Mouse (Mus musculus): Measurements from ENCODE around the gene Npr2. TPM values are rescaled to one million over a fixed set of nuclear protein-coding genes. Genes with fewer than 3 reads are reported as not detected.

The Npr2 gene
- total and polyA plus RNA-seq, 3 experiments, result 23.3 to 36.1 (median 34.1) TPM

DNA sequence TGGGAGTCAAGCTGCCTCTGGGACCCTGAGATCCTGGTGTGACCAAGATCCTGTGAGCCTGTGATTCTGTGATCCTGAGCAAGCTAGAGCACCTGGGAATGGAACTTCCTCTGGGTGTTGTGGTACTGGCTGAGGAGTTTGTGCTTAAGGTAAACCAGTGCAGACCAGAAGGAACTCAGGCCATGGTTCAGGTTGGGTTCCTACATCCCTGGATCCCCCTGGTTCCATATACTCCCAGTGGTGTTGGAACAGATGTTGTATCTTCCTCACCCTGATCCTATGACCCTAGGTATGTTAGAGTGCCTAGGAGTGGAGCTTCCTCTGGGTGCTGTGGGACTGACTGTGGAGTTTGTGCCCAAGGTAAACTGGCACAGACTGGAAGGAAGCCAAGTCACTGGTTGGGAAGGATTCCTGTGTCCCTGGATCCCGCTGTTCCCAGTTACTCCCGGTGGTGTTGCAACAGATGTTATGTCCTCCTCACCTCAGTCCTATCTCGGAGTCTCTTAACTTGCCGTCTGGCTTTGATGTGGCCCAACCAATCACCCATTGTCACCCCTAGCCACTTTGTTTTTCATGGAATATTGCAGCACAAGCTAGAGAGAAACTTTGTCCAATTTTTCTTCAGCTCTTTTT, 11.5 kb upstream of the Npr2 start:
- peak; percentile 26 for DNase-seq

GRCm38 (mm10) chr4:43629106-43629817, 2.5 kb upstream of the Npr2 start:
- DNase-seq, result no peak

DNA sequence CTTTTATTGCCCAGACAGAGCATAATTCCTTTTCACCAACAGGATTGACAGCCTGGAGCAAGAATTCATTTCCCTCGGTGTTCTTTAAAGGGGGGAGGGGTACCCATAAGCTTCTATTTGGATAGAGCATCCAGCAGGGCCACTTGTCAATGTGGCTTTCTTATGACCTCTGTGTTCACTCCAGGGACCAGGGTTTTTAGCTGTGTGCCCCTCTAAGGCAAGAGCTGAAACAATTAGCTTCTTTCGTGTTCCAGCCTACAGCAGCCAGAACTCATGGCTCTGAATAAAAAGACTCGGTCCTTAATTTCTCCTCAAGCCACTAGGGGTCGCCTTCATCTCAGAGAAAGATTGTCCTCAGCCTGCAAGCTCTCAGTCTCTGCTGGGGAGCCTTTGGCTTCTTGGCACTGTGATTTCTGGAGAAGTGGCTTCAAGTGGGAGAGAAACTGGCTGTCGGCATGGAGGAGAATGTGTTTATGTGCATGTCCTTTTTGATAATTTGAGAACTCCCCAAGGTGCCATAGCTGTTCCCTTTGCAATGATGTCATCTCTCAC, 1.6 kb upstream of the Npr2 start:
- peak; percentile 84 for DNase-seq

GRCm38 (mm10) chr4:43630671-43631045, 1.1 kb upstream of the Npr2 start:
- DNase-seq, result no peak

DNA sequence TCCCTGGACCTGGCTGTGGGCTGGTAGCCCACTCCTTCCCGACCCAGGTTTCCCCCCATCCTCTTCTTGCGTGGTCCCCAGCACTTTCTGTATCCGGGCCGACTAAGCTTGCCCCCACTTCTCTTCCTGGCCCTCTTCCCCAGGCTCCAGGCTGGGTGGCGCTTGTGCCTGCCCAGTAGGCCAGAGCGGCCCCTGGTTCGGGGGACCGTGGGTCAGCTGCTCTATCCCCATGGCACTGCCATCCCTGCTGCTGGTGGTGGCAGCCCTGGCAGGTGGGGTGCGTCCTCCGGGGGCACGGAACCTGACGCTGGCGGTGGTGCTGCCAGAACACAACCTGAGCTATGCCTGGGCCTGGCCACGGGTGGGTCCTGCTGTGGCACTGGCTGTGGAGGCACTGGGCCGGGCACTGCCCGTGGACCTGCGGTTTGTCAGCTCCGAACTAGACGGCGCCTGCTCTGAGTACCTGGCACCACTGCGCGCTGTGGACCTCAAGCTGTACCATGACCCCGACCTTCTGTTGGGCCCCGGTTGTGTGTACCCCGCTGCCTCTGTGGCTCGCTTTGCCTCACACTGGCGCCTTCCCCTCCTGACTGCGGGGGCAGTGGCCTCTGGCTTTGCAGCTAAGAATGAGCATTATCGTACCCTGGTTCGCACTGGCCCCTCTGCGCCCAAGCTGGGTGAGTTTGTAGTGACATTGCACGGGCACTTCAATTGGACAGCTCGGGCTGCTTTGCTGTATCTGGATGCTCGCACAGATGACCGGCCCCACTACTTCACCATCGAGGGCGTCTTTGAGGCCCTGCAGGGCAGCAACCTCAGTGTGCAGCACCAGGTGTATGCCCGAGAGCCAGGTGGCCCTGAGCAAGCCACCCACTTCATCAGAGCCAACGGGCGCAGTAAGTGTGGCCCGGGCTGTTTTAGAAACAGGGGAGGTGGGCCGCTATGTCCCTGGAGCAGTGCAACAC, 503 bp downstream of the Npr2 start:
- peak; percentile 18 for DNase-seq

GRCm38 (mm10) chr4:43633296-43633695, 1.6 kb downstream of the Npr2 start:
- DNase-seq, result no peak

DNA sequence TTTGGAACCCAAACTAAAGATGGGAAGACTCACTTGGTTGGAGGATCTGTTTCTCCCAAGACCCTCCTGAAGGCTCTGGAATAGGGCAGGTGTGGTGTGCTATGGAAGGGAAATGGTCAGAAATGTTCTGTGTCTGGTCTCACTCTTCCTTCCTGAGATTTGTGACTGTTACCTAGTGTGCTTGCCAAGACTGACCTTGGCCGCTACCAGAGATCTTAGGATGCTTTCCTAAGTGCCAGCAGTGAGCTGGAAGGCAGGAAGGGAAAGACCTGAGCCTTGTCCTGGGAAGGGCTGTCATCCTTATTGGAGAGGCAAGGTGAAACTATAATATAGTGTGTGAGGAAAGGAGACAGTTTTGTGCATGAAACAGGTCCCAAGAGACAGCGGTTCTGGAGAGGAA, 2.0 kb downstream of the Npr2 start:
- DNase-seq, result no peak

DNA sequence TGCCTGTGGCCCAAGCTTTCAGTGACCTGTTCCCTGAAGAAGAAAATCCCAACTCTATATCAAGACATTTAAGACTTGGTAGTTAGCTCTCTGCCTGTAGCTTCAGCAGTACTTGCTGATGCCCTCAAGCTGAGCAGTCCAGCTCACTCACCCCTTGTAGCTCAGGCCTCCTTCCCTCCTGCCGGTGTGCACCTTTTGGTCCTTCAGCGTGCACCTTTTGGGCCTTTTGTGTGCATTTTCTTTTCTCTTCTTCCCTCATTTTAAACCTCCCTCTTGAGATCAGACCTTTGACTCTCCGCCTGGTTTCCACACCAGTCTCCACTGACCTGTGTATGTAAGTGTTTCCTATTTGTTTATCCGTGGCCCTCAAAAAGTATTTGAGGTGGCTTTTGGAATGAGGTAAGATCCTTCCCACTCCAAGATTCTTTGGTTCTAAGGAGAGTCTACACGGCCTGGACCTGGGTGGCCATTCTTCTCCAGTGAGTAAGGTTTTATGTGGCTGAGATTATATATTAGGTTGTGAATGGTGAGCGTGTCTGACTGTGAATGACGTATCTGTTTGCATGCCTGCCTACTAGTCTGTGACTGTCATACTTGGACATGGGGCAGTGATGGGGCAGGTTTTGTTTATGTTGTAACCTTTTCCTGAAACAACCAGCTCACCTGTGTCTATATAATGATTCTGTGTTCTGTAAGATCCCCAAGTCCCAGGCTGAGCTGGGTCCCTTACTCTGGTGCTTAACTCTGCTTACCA, 3.1 kb downstream of the Npr2 start:
- DNase-seq, result no peak

DNA sequence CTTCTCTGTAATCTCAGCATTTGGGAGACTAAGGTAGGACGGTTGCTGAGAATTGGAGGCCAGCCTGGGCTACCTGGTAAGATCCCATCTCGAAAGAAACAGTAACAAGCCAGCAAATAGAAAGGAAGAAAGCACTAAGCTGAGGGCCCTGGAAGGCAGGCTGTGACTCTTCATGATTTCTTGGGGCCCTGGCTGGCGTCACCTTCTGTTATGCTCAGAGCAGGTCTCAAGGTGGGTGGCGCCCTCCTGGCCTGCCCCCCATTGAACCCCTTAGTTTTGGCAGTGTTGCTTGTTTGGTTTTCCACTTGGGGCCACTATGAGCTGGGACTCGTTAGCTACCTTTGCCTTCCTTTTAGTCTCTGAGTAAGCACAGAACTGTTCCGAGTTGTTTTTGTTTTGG, 5.0 kb downstream of the Npr2 start:
- no peak for DNase-seq

DNA sequence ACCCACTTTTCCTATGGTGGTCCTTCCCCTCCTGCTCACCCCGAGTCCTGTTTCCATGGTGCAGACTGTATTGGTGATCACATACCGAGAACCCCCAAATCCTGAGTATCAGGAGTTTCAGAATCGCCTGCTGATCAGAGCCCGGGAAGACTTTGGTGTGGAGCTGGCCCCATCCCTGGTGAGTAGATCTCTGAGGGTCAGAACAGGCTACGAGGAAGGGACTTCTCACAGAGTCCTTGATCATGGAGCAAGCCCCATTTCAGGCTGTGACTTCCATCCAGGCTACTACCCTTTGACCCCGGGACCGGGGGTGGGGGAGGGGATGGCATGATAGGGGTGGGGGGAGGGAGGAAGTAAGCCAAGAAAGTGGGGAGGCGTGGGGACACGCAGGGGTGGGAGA, 8.3 kb downstream of the Npr2 start:
- DNase-seq, result peak; percentile 0

- DNase-seq, result no peak
Observed at GRCm38 (mm10) chr4:43640491-43640890, 8.8 kb downstream of the Npr2 start.

DNA sequence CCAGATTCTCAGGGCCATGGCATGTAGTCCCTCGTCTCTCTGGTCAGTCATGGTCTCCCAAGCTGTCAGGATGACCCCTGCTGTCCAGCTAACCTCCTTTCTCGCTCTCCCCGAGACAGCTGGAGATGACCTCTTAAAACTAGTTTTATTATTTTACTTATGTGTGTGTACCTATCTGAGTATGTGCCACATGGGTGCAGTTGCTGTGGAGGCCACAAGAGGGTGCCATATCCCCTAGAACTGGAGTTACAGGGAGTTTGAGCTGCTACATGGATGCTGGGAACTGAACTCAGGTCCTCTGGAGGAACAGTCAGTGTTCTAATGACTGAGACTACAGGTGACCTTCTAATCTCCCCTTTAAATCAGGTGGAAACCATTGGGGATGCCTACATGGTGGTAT, 18.0 kb downstream of the Npr2 start:
- no peak for DNase-seq

GRCm38 (mm10) chr4:43652726-43653125, 21.0 kb downstream of the Npr2 start:
- DNase-seq, result no peak

GRCm38 (mm10) chr4:43653161-43654015, 21.7 kb downstream of the Npr2 start, which contains the start of gene Spag8:
Gene Spag8, minus strand, starts transcription at chr4:43653594.
- DNase-seq, result peak; percentile 36

DNA sequence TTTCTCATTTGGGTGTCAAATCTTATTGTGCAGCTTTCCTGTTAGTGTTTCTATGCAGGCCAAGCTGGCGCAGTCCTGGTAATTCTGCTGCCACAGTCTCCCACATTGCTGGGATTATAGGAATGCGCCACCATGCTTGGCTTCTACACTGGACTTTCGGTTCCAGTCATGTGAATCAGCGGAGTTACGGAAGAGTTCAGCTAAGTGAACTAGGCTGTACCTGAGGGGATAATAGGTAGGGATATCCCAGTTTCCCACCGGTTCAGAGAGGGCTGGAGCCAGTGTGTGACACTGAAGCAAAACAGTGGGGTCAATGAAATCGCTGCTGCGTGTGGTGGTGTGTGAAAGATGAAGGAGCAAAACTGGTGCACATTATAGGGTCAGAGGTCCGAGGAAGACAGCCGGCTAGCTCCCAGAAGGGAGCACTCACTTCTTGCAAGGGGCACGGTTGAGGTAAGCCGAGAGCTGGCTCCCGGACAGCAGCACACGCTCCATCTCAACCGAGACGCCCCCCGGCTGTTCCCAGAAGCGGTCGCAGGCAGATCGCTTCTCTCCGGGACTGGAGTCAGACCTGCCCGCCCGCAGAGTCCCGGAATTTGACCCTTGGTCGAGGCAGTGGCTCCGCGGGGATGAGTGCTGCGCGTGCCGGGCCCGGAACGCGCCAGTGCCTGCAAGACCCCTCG, 24.1 kb downstream of the Npr2 start:
- no peak for DNase-seq

DNA sequence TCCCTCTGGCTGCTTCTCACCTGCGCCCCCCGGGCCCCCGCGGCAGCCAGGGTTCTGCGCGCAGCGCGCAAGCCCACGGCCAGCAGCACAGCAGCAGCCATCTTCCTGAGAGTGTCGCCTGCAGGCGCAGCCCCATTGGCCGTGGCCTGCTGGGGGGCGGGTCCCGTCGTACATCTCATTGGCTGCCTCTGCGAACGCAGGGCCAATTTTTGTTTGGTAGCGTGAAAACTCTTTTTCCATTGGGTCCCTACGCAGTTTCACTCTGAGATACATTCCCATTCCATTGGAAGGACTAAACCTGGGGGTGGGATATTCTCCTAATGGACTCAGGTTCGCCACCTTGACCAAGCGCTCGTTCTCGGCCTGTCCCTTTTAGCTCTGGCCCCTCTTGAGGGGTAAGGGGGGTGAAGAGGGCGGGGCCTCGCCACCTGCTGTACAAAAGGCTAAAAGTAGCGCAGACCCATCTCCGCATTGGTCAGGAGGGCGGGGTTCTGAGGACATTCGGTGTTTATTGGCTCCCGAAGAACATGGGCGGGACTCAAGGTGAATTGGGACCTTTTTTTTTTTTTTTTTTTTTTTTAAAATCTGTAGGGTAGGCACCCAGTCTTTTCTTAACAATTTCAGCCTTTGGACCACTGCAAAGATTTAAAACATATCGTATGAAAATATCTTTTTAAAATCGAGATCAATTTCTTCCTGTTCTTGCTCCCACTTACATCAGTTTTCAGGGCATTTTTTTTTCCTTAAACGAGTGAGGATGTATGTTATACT, 24.8 kb downstream of the Npr2 start, which contains the start of gene Hint2:
Gene Hint2, minus strand, starts transcription at position 128 of the 771 bp plus-strand sequence.
- DNase-seq, result peak; percentile 97

DNA sequence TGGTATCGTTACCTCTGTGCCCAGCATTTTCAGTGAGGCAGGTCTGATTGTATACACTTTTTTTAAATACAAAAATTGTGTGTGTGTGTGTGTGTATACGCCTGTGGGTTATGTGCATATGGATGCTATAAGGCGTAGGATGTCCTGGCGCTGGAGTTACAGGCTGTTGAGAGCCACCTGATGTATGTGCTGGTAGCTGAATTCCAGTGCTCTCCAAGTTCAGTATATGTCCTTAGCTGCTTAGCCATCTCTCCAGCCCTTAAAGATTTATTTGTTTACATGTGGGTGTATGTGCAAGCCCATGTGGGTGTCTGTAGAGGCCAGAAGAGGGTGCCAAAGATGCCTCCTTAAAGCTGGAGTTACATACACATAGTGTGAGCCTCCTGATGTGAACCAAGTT, 25.4 kb downstream of the Npr2 start:
- DNase-seq, result no peak

DNA sequence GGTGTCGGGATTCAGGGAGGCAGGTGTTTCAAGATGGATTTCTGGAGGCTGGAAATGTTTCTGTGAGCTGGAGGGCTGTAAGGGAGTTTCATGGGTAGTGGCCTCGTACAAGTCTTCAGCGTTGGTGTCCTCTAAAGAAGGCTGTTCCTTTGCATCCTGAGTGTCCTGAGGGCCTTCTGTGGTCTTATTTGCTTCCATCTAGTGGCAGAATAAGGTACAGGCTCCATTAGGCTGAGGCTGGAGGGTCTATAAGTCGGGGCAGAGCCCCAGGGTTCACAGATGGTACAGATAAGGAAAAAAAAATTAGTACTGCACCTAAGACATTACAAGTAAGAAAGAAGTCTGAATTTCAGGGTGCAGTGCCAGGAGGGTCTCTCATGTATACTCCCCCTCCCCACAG, 34.7 kb downstream of the Npr2 start:
- no peak for DNase-seq

GRCm38 (mm10) chr4:43668782-43669427, 37.2 kb downstream of the Npr2 start, which contains the start of the genes Tmem8b and Fam221b:
Gene Tmem8b, plus strand, starts transcription at chr4:43668971.
Gene Fam221b, minus strand, starts transcription at chr4:43669145.
- peak; percentile 95 for DNase-seq
